Mouse (Mus musculus): ENCODE results near the gene Gm47996. TPM values are rescaled to one million over a fixed set of nuclear protein-coding genes. Genes with fewer than 3 reads are reported as not detected.

The Gm47996 gene
- not detected for polyA plus RNA-seq (2017; shearing (Covaris generic))

DNA sequence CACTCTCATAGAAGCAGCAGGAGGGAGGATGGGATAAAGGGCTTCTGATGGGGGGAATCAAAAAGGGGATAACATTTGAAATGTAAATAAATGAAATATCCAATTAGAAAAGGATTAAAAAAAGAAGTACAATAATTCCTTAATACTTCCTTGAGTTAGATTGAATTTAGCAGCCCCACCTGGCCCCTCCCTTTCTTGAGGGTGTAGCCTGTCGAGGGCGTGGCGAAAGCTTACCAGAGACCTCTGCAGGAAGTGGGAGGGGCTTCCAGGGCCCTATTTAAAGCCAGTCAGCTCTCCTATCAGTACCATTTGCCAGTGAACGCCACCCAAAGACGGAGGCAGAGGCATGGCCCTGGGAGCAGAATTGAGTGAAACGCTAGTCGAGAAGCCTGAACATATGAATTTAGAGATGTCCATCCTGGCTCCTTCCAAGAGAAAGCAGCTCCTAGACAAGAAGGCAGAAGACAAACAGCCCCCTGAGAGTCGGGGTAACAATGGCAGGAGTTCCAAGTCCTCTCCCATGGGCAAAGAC is at the start of gene Gm47996:
TSS of gene Gm47996 (plus strand) at position 308 of the 532 bp plus-strand sequence.

DNA sequence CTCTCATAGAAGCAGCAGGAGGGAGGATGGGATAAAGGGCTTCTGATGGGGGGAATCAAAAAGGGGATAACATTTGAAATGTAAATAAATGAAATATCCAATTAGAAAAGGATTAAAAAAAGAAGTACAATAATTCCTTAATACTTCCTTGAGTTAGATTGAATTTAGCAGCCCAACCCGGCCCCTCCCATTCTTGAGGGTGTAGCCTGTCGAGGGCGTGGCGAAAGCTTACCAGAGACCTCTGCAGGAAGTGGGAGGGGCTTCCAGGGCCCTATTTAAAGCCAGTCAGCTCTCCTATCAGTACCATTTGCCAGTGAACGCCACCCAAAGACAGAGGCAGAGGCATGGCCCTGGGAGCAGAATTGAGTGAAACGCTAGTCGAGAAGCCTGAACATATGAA is 27.7 kb upstream of the Gm47996 start, which contains the start of gene Gm47985:
TSS of gene Gm47985 (plus strand) at position 272 of the 400 bp plus-strand sequence.

DNA sequence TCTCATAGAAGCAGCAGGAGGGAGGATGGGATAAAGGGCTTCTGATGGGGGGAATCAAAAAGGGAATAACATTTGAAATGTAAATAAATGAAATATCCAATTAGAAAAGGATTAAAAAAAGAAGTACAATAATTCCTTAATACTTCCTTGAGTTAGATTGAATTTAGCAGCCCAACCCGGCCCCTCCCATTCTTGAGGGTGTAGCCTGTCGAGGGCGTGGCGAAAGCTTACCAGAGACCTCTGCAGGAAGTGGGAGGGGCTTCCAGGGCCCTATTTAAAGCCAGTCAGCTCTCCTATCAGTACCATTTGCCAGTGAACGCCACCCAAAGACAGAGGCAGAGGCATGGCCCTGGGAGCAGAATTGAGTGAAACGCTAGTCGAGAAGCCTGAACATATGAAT is 17.9 kb upstream of the Gm47996 start, which contains the start of gene Gm8947:
TSS of gene Gm8947 (plus strand) at position 302 of the 400 bp plus-strand sequence.

DNA sequence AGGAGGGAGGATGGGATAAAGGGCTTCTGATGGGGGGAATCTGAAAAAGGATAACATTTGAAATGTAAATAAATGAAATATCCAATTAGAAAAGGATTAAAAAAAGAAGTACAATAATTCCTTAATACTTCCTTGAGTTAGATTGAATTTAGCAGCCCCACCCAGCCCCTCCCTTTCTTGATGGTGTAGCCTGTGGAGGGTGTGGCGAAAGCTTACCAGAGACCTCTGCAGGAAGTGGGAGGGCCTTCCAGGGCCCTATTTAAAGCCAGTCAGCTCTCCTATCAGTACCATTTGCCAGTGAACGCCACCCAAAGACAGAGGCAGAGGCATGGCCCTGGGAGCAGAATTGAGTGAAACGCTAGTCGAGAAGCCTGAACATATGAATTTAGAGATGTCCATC is 11.8 kb upstream of the Gm47996 start, which contains the start of gene Gm47995:
TSS of gene Gm47995 (plus strand) at position 329 of the 400 bp plus-strand sequence.

DNA sequence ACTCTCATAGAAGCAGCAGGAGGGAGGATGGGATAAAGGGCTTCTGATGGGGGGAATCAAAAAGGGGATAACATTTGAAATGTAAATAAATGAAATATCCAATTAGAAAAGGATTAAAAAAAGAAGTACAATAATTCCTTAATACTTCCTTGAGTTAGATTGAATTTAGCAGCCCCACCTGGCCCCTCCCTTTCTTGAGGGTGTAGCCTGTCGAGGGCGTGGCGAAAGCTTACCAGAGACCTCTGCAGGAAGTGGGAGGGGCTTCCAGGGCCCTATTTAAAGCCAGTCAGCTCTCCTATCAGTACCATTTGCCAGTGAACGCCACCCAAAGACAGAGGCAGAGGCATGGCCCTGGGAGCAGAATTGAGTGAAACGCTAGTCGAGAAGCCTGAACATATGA is 6.1 kb upstream of the Gm47996 start, which contains the start of gene 3110040M04Rik:
TSS of gene 3110040M04Rik (plus strand) at position 304 of the 400 bp plus-strand sequence.

Other genes with a start within 250 kb of the Gm47996 start
- 0.49 TPM for gene Hmcn1, start 216.7 kb upstream of the Gm47996 start, polyA plus RNA-seq (2017; shearing (Covaris generic))
- not detected for gene Gm47985, start 27.6 kb upstream of the Gm47996 start, polyA plus RNA-seq (2017; shearing (Covaris generic))
- gene Gm8947, start 17.8 kb upstream of the Gm47996 start, polyA plus RNA-seq (2017; shearing (Covaris generic)) = not detected
- not detected for gene Gm47995, start 11.7 kb upstream of the Gm47996 start, polyA plus RNA-seq (2017; shearing (Covaris generic))
- gene 3110040M04Rik, start 6.0 kb upstream of the Gm47996 start, polyA plus RNA-seq (2017; shearing (Covaris generic)) = not detected
- 197 TPM for gene Ivns1abp, start 134.3 kb downstream of the Gm47996 start, polyA plus RNA-seq (2017; shearing (Covaris generic))
- 41.6 TPM for gene Swt1, start 218.3 kb downstream of the Gm47996 start, polyA plus RNA-seq (2017; shearing (Covaris generic))
- 90.7 TPM for gene Trmt1l, start 218.4 kb downstream of the Gm47996 start, polyA plus RNA-seq (2017; shearing (Covaris generic))

Measured in activated CD4-positive, CD25-positive, alpha-beta regulatory T cell, adult 9 weeks (primary cell).